Mouse (Mus musculus) fat pad, adult 2 months (tissue): ENCODE measurements around the gene Gm11555.
"Not testable (repeated sequence)": the region's sequence is repeated elsewhere in the genome, so short reads cannot be mapped to it uniquely, and the experiment has no call there.

ENCODE experiments used
- DNase-seq: peaks from one replicate; pipeline ENCODE4 v3.0.0-alpha.2; 2011; ENCODE audit warnings: low read depth, low spot score; ENCODE audit errors: extremely low read depth

Gm11555 gene

DNA sequence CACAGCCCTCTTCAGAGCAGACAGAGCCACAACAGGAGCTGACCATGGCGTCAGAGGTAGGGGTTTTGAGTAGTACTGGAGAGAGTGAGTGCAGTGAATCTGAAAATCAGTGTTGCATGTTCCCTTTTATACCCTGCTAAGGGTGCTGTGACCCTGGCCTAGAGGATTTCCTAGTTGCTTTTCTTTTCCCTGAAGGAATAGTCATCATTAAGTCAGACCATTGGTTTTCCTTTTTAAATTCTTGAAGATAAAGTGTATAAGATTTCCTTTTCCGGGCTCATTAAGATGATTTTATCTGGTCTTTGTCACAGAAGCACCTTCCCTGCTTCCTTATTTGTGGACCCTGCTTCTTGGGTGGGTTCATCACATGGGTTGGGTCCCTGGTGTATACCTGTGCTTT lies at the start of gene Gm11555:
TSS of gene Gm11555 (minus strand) at position 101 of the 400 bp plus-strand sequence.
- no peak for DNase-seq

GRCm38 (mm10) chr11:99690463-99690862 lies 40.4 kb upstream of the Gm11555 start, which contains the start of gene Gm14190:
TSS of gene Gm14190 (minus strand) at chr11:99690740.
- no peak for DNase-seq

DNA sequence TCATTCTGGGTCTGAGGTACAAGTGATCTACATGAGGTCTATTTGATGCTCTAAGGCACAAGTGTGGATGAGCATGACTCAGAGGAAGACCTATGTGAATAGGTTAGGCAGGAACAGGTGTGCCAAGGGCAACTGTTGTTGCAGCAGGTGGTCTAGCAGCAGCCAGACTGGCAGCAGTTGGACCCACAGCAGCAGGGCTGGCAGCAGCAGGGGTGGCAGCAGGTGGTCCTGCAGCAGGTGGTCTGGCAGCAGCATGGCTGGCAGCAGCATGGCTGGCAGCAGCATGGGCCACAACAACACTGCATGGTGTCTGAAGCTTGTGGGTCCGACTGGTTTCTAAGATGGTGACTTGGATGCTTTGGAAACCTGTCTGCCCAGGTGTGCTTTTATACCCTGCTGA lies 35.2 kb upstream of the Gm11555 start:
- not testable (repeated sequence) for DNase-seq

- DNase-seq = no peak
Measured at GRCm38 (mm10) chr11:99683481-99683880, 33.4 kb upstream of the Gm11555 start.

DNA sequence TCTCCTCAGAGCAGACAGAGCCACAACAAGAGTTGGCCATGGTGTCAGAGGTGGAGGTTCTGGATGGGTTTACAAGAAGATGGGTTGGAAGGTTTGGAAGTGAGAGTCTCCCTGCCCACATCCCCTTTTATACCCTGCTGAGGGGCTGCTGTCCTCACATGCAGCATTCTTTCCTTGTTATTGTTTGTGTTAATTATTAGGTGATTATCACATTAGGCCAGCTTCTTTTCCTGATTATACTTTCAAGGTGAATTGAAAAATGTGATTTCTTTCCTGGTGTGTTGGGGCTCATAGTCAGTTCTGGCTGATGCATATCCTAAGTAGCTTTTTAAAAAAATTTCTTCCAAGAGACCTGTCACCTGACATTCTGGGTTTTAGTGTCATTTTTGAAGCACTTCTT lies 15.8 kb upstream of the Gm11555 start, which contains the start of gene Krtap4-6:
TSS of gene Krtap4-6 (minus strand) at position 101 of the 400 bp plus-strand sequence.
- DNase-seq = no peak

DNA sequence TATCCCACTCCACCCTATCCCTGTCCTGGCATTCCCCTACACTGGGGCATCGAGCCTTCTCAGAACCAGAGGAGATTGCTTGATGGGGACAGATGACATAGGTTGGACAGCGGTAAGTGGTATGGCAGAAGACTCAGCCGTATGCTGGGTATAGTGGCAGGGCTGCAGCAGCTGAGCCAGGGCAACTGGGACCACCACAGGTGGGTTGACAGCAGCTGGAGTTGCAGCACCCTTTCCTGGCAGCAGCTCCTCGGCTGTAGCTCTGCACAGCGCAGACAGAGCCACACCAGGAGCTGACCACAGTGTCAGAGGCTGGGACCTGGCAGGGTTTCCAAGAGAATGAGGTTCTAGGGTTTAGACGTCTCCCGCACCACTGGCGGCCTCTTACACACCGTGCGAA lies 12.8 kb upstream of the Gm11555 start:
- no peak for DNase-seq

- DNase-seq = no peak
Measured at GRCm38 (mm10) chr11:99659256-99659655, 9.2 kb upstream of the Gm11555 start.

DNA sequence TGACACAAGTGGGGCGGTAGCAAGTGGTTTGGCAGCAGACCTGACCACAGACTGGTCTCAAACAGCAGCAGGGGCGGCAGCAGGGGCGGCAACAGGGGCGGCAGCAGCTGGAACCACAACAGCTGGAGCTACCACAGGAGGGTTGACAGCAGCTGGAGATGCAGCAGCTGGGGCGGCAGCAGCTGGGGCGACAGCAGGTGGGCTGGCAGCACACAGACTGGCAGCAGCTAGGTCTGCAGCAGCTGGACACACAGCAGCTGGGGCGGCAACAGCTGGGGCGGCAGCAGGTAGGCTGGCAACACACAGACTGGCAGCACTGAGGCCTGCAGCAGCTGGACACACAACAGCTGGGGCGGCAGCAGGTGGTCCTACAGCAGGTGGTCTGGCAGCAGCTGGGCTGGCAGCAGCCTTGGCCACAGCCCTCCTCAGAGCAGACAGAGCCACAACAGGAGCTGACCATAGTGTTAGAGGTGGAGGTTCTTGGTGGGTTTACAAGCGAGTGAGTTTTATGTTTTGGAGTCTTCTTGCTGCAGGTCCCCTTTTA lies 8.5 kb upstream of the Gm11555 start, which contains the start of gene Gm11563:
TSS of gene Gm11563 (minus strand) at position 494 of the 544 bp plus-strand sequence.
- not testable (repeated sequence) for DNase-seq

- no peak for DNase-seq
Measured at GRCm38 (mm10) chr11:99657051-99657450, 7.0 kb upstream of the Gm11555 start.

DNA sequence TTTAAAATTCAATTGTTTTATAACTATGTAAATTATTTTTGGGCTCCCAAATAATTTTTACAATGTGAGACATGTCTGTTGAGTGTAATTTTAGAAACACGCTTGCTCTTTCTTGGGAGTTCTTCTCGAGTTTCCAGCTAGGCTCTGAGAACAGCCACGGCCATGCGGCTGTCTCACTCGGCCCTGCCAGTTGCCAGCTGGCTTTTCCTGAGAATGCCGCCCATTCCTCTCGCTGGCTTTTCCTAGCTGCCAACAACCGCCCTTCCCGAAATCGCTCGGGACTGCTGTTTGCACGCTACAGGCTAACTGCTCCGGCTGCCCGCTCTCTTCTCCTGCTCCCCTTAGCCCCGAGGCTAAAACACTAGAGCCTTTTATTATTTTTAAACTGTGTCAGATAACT lies 3.6 kb downstream of the Gm11555 start:
- no peak for DNase-seq

- DNase-seq = no peak
Measured at GRCm38 (mm10) chr11:99644351-99644750, 5.7 kb downstream of the Gm11555 start.

GRCm38 (mm10) chr11:99643635-99644139 lies 6.3 kb downstream of the Gm11555 start, which contains the start of gene Krtap4-7:
TSS of gene Krtap4-7 (minus strand) at chr11:99644089.
- DNase-seq = not testable (repeated sequence)

DNA sequence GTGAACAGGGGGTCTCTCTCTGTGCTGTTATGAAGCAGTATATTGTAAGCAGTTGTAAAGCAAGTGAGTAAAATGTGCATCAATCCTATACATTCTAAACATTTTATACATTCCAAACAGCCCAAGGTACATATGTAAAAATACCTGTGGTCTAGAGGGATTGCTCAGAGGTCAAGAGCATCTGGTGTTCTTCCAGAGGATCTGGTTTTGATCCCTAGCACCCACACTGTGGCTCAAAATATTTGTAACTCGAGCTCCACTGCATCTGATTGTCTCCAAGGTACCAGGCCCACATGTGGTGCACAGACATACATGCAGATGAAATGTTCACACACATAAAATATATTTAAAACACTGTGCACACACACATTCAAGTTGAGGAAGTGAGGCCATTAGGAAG lies 9.1 kb downstream of the Gm11555 start:
- no peak for DNase-seq

- no peak for DNase-seq
Measured at GRCm38 (mm10) chr11:99637086-99637485, 12.9 kb downstream of the Gm11555 start.

- no peak for DNase-seq
Measured at GRCm38 (mm10) chr11:99634653-99635134, 15.3 kb downstream of the Gm11555 start, which contains the start of gene Krtap4-2. TSS of gene Krtap4-2 (minus strand) at chr11:99635084.

DNA sequence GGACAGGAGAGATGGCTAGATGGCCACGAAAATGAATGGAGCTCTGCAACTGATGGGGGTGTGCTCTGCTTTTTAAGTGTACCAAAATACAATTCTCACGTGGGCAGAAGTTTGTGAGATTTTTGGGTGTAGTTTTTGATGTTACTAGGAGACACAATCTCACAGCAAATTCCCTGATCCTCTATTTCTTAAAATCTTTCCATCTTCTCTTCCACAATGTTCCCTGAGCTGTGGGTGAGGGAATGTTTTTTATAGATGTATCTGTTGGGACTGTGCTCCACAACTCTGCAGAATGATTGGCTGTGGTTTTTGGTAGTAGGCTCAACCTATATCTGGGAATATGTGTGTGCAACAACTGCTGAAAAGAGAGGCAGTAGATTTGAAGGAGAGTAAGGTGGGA lies 16.7 kb downstream of the Gm11555 start:
- DNase-seq = no peak

- DNase-seq = no peak
Measured at GRCm38 (mm10) chr11:99630890-99631289, 19.1 kb downstream of the Gm11555 start.

DNA sequence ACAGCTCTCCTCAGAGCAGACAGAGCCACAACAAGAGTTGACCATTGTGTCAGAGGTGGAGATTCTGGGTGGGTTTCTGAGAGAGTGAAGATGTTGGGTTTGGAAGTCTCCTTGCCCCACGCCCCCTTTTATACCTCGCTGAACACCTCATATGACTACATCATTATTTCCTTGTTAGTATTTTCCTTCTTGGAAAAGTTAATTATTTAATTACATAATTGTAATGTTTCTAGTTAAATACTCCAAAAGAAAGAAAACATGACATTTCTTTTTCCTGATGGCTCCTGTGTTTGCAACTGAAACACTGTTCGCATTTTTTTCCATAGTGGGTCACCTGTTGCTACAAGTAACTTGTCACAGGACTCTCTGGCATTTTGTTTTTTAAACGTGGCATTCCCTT lies 21.9 kb downstream of the Gm11555 start, which contains the start of gene Krtap4-1:
TSS of gene Krtap4-1 (minus strand) at position 101 of the 400 bp plus-strand sequence.
- no peak for DNase-seq

DNA sequence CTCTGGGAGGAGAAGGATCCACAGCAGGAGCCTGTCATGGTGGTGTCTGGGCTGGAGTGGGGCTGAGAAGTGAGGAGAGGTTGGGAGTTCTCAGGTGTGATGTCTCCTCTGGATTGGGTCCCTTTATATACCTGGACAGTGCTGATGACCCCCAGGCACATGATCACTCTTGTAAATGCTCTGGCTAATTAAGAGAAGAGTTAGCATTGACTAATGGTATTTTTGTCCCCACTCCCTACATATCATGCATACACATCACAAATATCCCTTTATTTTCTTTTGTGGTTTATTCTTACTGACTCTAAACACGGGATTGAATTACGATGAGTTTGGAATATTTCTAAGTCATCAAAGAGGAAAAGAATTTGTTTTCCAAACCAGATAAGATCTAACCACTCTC lies 29.7 kb downstream of the Gm11555 start, which contains the start of gene Gm11562:
TSS of gene Gm11562 (minus strand) at position 101 of the 400 bp plus-strand sequence.
- DNase-seq = no peak

DNA sequence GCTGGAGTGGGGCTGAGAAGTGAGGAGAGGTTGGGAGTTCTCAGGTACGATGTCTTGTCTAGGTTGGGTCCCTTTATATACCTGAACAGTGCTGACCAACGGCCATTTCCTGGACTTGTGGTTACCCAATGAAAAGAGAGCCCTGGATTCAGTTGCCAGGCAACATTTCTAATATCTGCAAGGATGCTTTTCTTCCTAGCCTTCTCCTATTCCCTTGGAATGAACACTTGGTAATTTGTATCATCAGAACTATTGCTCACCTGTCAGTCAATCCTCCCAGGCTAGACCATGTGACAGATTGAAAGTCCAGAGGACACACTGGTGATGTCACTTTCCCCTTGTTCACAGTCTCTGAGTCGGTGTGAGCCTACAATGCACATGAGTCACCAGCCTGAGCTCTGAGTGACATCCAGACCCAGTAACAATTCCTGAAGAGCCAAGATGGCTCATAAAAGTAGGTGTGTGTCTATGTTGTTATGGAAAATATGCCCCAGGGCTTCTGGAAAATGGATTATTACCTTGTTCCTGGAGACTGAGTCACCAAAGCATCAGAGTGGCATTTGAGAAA lies 35.2 kb downstream of the Gm11555 start, which contains the start of gene Krtap2-4:
TSS of gene Krtap2-4 (minus strand) at position 51 of the 568 bp plus-strand sequence.
- no peak for DNase-seq

DNA sequence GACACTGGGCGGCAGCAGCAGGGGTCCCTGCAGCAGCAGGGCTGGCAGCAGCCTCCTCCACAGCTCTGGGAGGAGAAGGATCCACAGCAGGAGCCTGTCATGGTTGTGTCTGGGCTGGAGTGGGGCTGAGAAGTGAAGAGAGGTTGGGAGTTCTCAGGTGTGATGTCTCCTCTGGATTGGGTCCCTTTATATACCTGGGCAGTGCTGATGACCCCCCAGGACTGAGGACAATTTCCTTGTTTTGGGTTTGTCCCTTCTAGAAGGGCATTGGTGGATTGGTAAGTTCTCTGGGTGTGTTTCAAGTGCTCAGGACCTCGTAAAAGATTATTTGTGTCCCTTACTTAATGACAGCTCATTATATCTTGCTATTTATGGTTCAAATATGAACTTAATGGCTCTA lies 39.9 kb downstream of the Gm11555 start, which contains the start of gene Gm11937:
TSS of gene Gm11937 (minus strand) at position 101 of the 400 bp plus-strand sequence.
- not testable (repeated sequence) for DNase-seq

- no peak for DNase-seq
Measured at GRCm38 (mm10) chr11:99609126-99609525, 40.9 kb downstream of the Gm11555 start.
